Mouse (Mus musculus): ENCODE data around the gene Myo9a. TPM values are rescaled to one million over a fixed set of nuclear protein-coding genes. Genes with fewer than 3 reads are reported as not detected.
"Not testable (repeated sequence)": the region's sequence is repeated elsewhere in the genome, so short reads cannot be mapped to it uniquely, and the experiment has no call there.

Myo9a gene
- total and polyA plus RNA-seq, 3 experiments: 3.3 to 131 (median 4.5) TPM

DNA sequence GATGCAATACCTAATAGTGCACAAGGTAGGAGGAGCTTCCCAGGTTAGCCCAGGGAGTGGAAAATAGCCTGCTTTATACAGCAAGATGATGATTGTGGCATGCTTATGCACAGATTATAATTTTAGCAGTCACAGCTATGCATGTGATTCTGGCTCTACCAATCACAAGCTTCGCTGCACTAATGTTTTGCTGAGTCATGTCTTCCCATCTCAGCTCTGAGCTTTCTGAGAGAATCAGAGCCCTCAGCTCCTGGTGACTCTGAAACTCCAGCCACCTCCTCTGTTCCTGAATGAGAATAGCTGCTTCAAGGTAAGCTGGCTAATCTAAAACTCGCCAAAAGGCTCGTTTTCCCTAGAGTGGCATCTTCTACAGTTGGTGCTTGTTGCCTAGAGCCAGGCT, 179.6 kb downstream of the Myo9a start:
- DNase-seq (ENCODE audit: low read depth, low spot score): peak; percentile 30
- H3K4me1 ChIP-seq (ENCODE audit: control insufficient read depth in 1 of 2, insufficient read depth in 2 of 2, low read length in 2 of 2): no peaks in the 10 kb centered on the region
- no peak overlapping the region for H3K27ac ChIP-seq (ENCODE audit: control insufficient read depth, low read depth, low read length)
- TF ChIP-seq MYC (IDR thresholded peaks at IDR 0.05; ENCODE audit: low read depth, low read length): no peak
- no peak for TF ChIP-seq MEF2A (IDR thresholded peaks at IDR 0.05; ENCODE audit: extremely low read depth, insufficient replicate concordance, low read depth, low read length, poor library complexity, severe bottlenecking)
- no peak for TF ChIP-seq CTCF (IDR thresholded peaks at IDR 0.05 in 2 of 3, conservative IDR thresholded peaks at IDR 0.05 in 1 of 3; ENCODE audit: control insufficient read depth in 1 of 3, insufficient read depth in 1 of 3, low read depth in 2 of 3, low read length in 3 of 3, poor library complexity in 1 of 3, severe bottlenecking in 1 of 3)
- no peak for TF ChIP-seq MXI1 (IDR thresholded peaks at IDR 0.05; ENCODE audit: low read depth, low read length)
- no peak for TF ChIP-seq MYB (IDR thresholded peaks at IDR 0.05; ENCODE audit: low read depth, low read length)
- TF ChIP-seq MAZ (IDR thresholded peaks at IDR 0.05; ENCODE audit: low read depth, low read length): no peak
- no peak for TF ChIP-seq ETS1 (IDR thresholded peaks at IDR 0.05; ENCODE audit: low read depth, low read length)
- no peak for TF ChIP-seq MAFK (IDR thresholded peaks at IDR 0.05; ENCODE audit: borderline replicate concordance, low read depth, low read length)
- TF ChIP-seq BHLHE40 (IDR thresholded peaks at IDR 0.05; ENCODE audit: borderline replicate concordance, low read depth, low read length): no peak
- no peak for TF ChIP-seq E2F4 (IDR thresholded peaks at IDR 0.05; ENCODE audit: borderline replicate concordance, low read depth, low read length)
- no peaks in the 10 kb centered on the region for H3K27me3 ChIP-seq (ENCODE audit: control insufficient read depth in 1 of 2, insufficient read depth in 2 of 2, low read length in 2 of 2)
- no peaks in the 10 kb centered on the region for H3K79me2 ChIP-seq (ENCODE audit: control insufficient read depth, insufficient read depth, low read length, poor library complexity)
- H3K36me3 ChIP-seq (ENCODE audit: control insufficient read depth in 1 of 2, insufficient read depth in 2 of 2, low read length in 2 of 2): no peaks in the 10 kb centered on the region
- no peak overlapping the region for H3K4me3 ChIP-seq (ENCODE audit: control insufficient read depth in 1 of 2, insufficient read depth in 1 of 2, low read depth in 2 of 2, low read length in 2 of 2)
- H3K9ac ChIP-seq (ENCODE audit: control insufficient read depth, low read depth, low read length, poor library complexity, severe bottlenecking): no peak overlapping the region
- H3K9me3 ChIP-seq (replicated peaks; ENCODE audit: insufficient read depth, low read length): no peaks in the 10 kb centered on the region

GRCm38 (mm10) chr9:59935866-59936265, 185.2 kb downstream of the Myo9a start:
- H3K9me3 ChIP-seq (replicated peaks; ENCODE audit: insufficient read depth, low read length); H3K79me2 ChIP-seq (ENCODE audit: control insufficient read depth, insufficient read depth, low read length, poor library complexity); H3K4me1 ChIP-seq (ENCODE audit: control insufficient read depth in 1 of 2, insufficient read depth in 2 of 2, low read length in 2 of 2); DNase-seq (ENCODE audit: low read depth, low spot score); H3K9ac ChIP-seq (ENCODE audit: control insufficient read depth, low read depth, low read length, poor library complexity, severe bottlenecking); H3K4me3 ChIP-seq (ENCODE audit: control insufficient read depth in 1 of 2, insufficient read depth in 1 of 2, low read depth in 2 of 2, low read length in 2 of 2); H3K27ac ChIP-seq (ENCODE audit: control insufficient read depth, low read depth, low read length); H3K27me3 ChIP-seq (ENCODE audit: control insufficient read depth in 1 of 2, insufficient read depth in 2 of 2, low read length in 2 of 2); H3K36me3 ChIP-seq (ENCODE audit: control insufficient read depth in 1 of 2, insufficient read depth in 2 of 2, low read length in 2 of 2): not testable (repeated sequence)

DNA sequence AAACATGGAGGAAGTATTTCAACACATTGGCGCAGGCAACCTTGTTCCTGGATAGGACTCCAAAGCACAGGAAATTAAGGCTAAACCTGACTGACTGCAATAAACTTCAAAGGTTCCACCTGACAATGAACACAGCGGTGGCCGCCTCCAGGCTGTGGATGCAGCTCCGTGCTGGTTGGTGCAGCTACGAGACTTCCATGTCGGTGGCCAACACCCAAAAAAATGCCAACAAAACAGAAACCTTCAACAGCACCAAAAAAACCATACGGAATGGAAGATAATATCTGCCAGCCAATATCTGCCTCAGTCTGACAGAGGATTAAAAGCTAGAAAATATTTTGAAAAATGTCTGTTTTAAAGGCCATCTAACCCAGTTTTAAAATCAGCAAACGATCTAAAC, 187.8 kb downstream of the Myo9a start:
- Histone ChIP-seq H3K4me3 (ENCODE audit: control insufficient read depth in 1 of 2, insufficient read depth in 1 of 2, low read depth in 2 of 2, low read length in 2 of 2) (no peak overlapping the region), H3K79me2 (ENCODE audit: control insufficient read depth, insufficient read depth, low read length, poor library complexity) (no peaks in the 10 kb centered on the region), H3K27ac (ENCODE audit: control insufficient read depth, low read depth, low read length) (no peak overlapping the region), H3K36me3 (ENCODE audit: control insufficient read depth in 1 of 2, insufficient read depth in 2 of 2, low read length in 2 of 2) (no peaks in the 10 kb centered on the region), H3K9ac (ENCODE audit: control insufficient read depth, low read depth, low read length, poor library complexity, severe bottlenecking) (no peak overlapping the region), H3K9me3 (replicated peaks; ENCODE audit: insufficient read depth, low read length) (no peaks in the 10 kb centered on the region), H3K4me1 (ENCODE audit: control insufficient read depth in 1 of 2, insufficient read depth in 2 of 2, low read length in 2 of 2) (no peaks in the 10 kb centered on the region), H3K27me3 (ENCODE audit: control insufficient read depth in 1 of 2, insufficient read depth in 2 of 2, low read length in 2 of 2) (no peaks in the 10 kb centered on the region)
- no peak for TF ChIP-seq MYC (IDR thresholded peaks at IDR 0.05; ENCODE audit: low read depth, low read length)
- no peak for TF ChIP-seq TBP (IDR thresholded peaks at IDR 0.05; ENCODE audit: low read depth, low read length)
- TF ChIP-seq MXI1 (IDR thresholded peaks at IDR 0.05; ENCODE audit: low read depth, low read length): no peak
- no peak for TF ChIP-seq JUND (IDR thresholded peaks at IDR 0.05; ENCODE audit: low read depth, low read length)
- TF ChIP-seq ZNF384 (IDR thresholded peaks at IDR 0.05; ENCODE audit: low read depth, low read length): no peak
- no peak for TF ChIP-seq ZKSCAN1 (IDR thresholded peaks at IDR 0.05; ENCODE audit: low read depth, low read length)
- no peak for TF ChIP-seq KAT2A (conservative IDR thresholded peaks at IDR 0.05; ENCODE audit: low read depth, low read length)
- no peak for TF ChIP-seq TAL1 (IDR thresholded peaks at IDR 0.05; ENCODE audit: low read length)
- no peak for TF ChIP-seq ELF1 (IDR thresholded peaks at IDR 0.05; ENCODE audit: low read depth, low read length)
- TF ChIP-seq CTCF (IDR thresholded peaks at IDR 0.05 in 2 of 3, conservative IDR thresholded peaks at IDR 0.05 in 1 of 3; ENCODE audit: control insufficient read depth in 1 of 3, insufficient read depth in 1 of 3, low read depth in 2 of 3, low read length in 3 of 3, poor library complexity in 1 of 3, severe bottlenecking in 1 of 3): no peak
- no peak for TF ChIP-seq USF2 (IDR thresholded peaks at IDR 0.05; ENCODE audit: borderline replicate concordance in 1 of 2, insufficient read depth in 1 of 2, low read depth in 1 of 2, low read length in 2 of 2)
- TF ChIP-seq GATA1 (IDR thresholded peaks at IDR 0.05; ENCODE audit: low read depth, low read length): no peak
- TF ChIP-seq EP300 (IDR thresholded peaks at IDR 0.05; ENCODE audit: low read depth in 1 of 2, low read length in 2 of 2): no peak
- TF ChIP-seq POLR2AphosphoS2 (IDR thresholded peaks at IDR 0.05; ENCODE audit: low read length): no peak
- no peak for TF ChIP-seq USF1 (IDR thresholded peaks at IDR 0.05; ENCODE audit: low read depth, low read length)
- no peak for TF ChIP-seq HCFC1 (IDR thresholded peaks at IDR 0.05; ENCODE audit: low read depth, low read length)
- TF ChIP-seq CHD2 (IDR thresholded peaks at IDR 0.05; ENCODE audit: low read length): no peak
- no peak for TF ChIP-seq RAD21 (IDR thresholded peaks at IDR 0.05; ENCODE audit: low read depth, low read length)
- no peak for TF ChIP-seq MEF2A (IDR thresholded peaks at IDR 0.05; ENCODE audit: extremely low read depth, insufficient replicate concordance, low read depth, low read length, poor library complexity, severe bottlenecking)
- no peak for DNase-seq (ENCODE audit: low read depth, low spot score)
